Mouse (Mus musculus): Measurements from ENCODE around the gene Gm5741.
"Not testable (repeated sequence)": the region's sequence is repeated elsewhere in the genome, so short reads cannot be mapped to it uniquely, and the experiment has no call there.

Gene Gm5741

DNA sequence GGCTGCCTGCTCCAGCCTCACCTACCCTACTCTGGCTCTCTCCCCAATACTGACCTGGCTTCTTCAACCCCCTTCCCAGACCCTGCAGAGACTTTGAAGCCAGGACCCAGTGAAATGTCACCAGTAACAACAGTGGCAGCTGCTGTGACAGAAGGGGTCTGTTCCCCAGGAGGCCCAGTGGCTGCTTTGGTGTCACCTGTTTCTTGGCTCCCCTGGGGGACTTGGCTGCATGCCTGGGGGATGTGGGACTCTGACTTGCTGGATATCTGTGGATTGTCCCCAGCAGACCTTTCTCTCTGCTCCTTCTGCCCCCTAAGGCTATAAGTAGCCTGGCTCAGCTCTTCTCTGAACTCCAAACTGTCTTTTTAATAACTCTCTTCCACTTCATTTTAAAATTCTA, at the start of gene Gm5741:
Gene Gm5741, minus strand, starts transcription at position 1 of the 400 bp plus-strand sequence.
- no peak for DNase-seq (ENCODE audit: low read depth, low spot score)

DNA sequence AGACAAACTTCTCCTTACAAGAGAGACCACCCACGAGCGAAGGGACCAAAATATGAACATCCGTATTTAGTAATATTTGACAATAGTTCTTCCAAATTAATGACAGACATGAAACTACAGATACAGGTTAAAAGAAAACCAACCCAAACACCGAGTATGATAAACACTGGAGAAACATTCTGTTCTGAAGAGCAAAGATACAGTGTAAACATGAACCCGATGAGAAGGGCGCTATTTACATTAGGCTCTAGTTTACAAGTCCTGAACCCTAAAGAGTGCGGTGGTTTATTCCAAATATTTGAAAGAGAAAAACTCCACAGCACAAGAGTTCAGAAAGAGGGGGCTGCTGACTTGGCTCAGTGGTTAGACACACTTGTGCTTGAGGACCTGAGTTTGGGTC, 49.2 kb upstream of the Gm5741 start:
- DNase-seq (ENCODE audit: low read depth, low spot score): no peak

DNA sequence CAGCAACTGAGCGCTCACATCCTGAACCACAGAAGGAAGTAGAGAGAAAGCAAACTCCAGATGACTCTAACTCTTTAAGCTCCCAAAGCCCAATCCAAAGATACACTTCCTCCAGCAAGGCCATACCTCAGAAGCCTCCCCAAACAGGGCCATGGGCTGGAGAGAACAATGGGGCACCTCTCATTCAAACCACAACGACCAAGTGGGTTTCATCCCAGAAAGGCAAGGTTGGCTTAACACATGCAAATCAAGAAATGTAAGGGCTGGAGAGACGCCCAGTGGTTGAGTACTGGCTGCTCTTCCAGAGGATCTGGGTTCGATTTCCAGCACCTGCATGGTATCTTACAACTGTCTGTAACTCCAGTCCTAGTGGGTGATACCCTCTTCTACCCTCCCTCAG, 47.7 kb upstream of the Gm5741 start:
- DNase-seq (ENCODE audit: low read depth, low spot score): peak; percentile 51

DNA sequence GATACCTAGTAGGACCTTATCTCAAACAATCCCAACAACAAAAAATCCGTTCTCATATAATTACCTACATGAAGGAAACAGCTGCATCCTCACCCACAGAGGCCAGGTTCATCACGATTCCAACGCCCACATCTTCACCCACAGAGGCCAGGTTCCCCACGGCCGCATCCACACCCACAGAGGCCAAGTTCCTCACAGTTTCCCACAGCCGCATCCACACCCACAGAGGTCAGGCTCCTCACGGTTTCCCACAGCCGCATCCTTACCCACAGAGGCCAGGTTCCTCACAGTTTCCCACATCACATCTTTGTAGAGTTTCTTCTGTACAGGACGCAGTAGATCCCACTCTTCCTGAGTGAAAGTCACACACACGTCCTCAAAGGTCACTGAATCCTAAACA, 45.5 kb upstream of the Gm5741 start:
- DNase-seq (ENCODE audit: low read depth, low spot score): no peak

GRCm38 (mm10) chr8:85100076-85100665, 32.4 kb upstream of the Gm5741 start:
- DNase-seq (ENCODE audit: low read depth, low spot score): no peak

DNA sequence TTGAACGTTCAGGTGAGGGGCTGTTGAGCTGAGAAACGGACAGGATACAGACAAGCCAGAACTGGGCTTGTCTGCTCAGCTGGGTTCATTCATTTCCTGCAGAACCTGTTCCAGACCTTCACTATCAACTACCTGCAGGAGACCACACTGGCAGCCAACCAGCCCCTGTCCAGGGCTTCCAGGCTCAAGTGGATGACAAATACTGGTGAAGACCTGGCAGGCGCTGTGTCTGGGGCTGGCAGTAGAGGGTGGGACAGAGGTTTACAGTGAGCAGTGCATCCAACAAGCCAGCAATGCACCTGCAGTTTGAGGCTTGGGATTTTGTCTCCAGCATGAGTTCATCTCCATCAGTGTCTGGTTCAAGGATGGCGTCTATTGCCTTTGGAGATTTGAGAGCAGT, 29.1 kb upstream of the Gm5741 start:
- no peak for DNase-seq (ENCODE audit: low read depth, low spot score)

GRCm38 (mm10) chr8:85096196-85096595, 28.4 kb upstream of the Gm5741 start:
- no peak for DNase-seq (ENCODE audit: low read depth, low spot score)

DNA sequence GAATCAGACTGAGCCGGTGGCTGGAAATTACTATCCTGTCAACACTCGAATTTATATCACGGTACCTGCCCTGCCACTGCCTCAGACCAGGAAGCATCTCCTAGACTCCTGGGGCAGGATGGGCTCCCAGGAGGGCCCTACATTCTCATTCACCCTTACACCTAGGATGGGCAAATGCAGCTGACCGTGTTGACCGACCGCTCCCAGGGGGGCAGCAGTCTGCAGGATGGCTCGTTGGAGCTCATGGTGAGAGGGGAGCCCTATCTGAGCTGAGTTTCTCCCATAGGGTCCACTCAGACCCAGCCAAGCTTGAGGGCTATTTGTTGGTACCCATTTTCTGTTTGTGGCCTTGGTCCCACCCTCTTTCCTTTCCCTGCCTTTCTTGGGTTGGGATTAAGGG, 27.8 kb upstream of the Gm5741 start:
- no peak for DNase-seq (ENCODE audit: low read depth, low spot score)

- no peak for DNase-seq (ENCODE audit: low read depth, low spot score)
Measured at GRCm38 (mm10) chr8:85095051-85095450, 27.3 kb upstream of the Gm5741 start.

- peak; percentile 89 for DNase-seq (ENCODE audit: low read depth, low spot score)
Measured at GRCm38 (mm10) chr8:85091526-85092090, 23.8 kb upstream of the Gm5741 start.

- no peak for DNase-seq (ENCODE audit: low read depth, low spot score)
Measured at GRCm38 (mm10) chr8:85090856-85091255, 23.1 kb upstream of the Gm5741 start.

DNA sequence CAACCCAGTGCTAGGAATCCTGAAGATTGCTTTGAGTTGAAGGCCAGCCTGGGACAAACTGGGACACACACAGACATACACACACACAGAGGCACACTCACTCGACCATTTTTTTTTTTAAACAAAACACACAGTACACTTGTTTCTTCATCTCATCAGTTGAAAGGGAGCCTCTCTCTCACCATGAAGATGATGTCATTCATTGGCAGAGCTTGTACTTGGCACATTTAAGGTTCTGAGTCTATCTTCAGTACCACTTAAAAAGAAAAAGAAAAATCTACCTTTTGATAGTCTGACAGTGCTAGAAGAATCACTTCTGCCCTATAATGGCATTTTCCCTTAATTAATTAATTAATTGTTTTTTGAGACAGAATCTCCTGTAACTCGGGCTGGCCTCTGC, 21.0 kb upstream of the Gm5741 start:
- no peak for DNase-seq (ENCODE audit: low read depth, low spot score)

DNA sequence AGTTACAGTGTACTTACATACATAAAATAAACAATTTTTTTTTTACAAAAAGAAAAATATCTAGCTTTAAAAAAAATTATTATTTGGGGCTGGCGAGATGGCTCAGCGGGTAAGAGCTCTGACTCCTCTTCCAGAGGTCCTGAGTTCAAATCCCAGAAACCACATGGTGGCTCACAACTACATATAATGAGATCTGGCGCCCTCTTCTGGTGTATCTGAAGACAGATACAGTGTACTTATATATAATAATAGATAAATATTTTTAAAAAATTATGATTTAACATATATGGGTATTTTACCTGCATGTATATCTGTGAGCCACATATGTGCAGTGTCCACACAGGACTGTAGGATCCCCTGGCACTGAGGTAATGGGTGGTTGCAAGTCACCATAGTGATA, 18.5 kb upstream of the Gm5741 start:
- no peak for DNase-seq (ENCODE audit: low read depth, low spot score)

GRCm38 (mm10) chr8:85084633-85085032, 16.9 kb upstream of the Gm5741 start:
- no peak for DNase-seq (ENCODE audit: low read depth, low spot score)

DNA sequence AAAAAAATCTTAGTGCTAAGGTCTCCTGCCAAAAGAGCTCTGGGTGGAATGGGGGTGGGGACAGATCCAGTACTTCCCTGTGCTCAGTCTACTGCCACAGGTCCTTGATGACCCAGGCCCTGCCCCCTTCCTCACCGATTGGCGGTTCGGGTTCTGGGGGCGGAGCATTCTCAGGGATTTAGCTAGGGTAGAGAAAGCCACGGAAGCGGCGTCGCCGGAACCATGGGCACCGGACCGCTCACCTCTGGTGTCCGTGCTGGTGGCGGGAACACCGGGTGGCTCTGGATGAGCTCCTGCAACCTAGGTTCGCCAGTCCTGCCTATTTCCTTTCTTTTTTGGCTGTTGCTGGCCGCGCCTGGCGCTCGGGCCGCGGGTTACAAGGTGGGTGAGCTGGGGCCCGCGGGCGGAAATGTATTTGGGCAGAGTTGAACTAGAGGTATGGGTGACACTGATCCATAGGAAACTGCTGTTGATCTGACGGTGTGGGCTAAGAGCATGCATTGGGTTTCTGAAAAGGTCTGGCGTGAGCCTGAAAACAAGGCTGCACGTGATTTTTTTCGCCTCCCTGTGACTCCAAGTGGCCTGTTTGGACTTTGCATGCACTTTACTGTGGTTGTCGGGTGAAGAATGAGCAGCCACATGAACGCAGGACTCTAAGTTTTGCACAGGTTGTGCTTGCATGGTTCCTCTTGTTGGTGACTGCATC, 15.5 kb upstream of the Gm5741 start, which contains the start of gene Man2b1:
Gene Man2b1, plus strand, starts transcription at position 163 of the 706 bp plus-strand sequence.
- peak; percentile 96 for DNase-seq (ENCODE audit: low read depth, low spot score)

- not testable (repeated sequence) for DNase-seq (ENCODE audit: low read depth, low spot score)
Measured at GRCm38 (mm10) chr8:85082169-85082568, 14.4 kb upstream of the Gm5741 start.

- DNase-seq (ENCODE audit: low read depth, low spot score): peak; percentile 91
Measured at GRCm38 (mm10) chr8:85081216-85081555, 13.4 kb upstream of the Gm5741 start, which contains the start of gene Wdr83. Gene Wdr83 (minus strand): TSS chr8:85081306.

DNA sequence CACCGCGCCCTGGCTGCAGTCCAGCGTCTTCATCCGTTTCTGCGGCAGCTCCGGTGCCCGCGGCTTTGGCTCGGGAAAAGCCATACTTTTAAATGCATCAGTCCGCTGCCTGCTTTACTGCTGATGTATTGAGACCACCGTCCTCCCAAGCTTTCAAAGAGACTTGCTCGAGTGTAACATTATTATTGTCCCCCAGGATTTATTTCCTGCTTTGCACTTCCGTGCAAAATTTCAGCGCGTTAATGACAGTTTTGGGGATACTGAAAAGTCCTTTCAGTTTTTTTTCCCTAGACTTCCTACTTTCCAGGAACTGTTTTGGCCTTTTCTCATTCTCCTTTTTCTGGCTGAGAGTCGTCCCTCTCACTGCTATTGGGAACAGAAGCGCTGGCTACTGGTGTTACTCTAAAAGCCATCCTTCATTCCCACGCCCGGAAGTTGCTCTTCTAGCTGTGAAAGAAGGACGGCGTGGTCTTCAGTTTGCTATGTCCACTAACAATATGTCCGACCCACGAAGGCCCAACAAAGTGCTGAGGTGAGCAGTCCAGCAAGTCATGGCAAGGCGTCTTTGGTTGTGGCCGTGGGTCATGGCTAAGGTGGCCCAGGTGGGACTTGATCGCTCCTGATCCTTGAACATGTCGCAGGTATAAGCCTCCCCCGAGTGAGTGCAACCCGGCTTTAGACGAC, 12.9 kb upstream of the Gm5741 start, which contains the start of gene Wdr83os:
Gene Wdr83os, plus strand, starts transcription at position 209 of the 684 bp plus-strand sequence.
- peak; percentile 81 for DNase-seq (ENCODE audit: low read depth, low spot score)

GRCm38 (mm10) chr8:85080214-85080531, 12.4 kb upstream of the Gm5741 start:
- DNase-seq (ENCODE audit: low read depth, low spot score): no peak

DNA sequence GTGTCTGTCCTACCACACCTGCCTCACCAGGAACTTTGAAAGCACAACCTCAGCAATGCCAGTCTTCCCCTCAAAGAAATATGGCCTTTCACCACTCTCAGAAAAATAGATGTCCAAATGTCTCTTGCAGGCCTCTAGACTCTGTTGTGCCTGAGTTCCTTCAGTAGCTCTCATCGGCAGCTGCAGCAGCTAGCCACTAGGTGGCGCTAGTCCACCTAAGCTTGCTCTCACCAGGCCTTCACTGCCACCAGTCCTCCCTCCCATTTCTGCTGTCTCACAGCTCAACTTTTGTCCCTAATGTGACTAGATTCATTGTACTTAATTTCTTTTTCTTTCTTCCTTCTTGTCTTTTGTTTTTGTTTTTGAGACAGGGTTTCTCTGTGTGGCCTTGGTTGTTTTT, 9.2 kb upstream of the Gm5741 start:
- DNase-seq (ENCODE audit: low read depth, low spot score): peak; percentile 93

DNA sequence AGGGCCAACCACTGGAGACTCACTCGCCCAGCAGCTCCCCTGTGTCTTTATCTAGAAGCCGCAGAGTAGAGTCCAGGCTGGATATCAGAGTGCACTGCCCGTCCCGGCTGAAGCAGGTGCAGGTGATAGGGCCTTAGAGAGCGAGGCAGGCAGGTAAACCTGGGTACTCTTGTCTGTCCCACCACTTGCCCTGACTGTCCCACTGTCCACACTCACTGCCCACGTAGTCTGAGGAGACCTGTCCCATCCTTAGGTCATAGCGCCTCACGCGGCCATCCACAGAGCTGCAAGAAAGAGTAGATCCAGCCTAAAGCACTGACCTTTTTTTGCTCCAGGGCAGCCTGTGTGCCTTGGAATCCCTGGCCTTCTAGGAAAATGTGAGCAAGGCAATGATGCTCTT, 8.2 kb upstream of the Gm5741 start:
- DNase-seq (ENCODE audit: low read depth, low spot score): peak; percentile 76

DNA sequence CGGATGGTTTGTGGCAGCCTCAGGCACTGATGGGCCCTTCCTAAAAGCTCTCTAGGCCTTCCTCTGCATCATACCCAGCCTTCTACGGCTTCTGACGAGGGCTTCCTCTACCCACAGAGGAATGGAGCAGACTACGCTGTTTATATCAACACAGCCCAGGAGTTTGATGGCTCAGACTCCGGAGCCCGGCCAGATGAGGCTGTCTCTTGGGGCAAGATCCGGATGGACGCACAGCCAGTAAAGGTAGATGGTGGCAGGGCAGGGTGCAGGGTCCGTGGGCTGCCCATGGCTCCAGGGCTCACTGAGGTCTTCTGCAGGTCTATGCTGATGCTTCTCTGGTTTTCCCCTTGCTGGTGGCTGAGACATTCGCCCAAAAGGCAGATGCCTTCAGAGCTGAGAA, 6.8 kb upstream of the Gm5741 start:
- DNase-seq (ENCODE audit: low read depth, low spot score): no peak

GRCm38 (mm10) chr8:85074167-85074566, 6.4 kb upstream of the Gm5741 start:
- no peak for DNase-seq (ENCODE audit: low read depth, low spot score)
